Mouse (Mus musculus) heart, postnatal 0 days (tissue): Measurements from ENCODE around the gene Zer1.

Experiments used
- CTCF ChIP-seq: IDR thresholded peaks from 2 replicates; pipeline ENCODE4 v1.5.1; 2016; ENCODE audit warnings: antibody characterized with exemption, control low read depth, low read depth
- EP300 ChIP-seq: IDR thresholded peaks from 2 replicates; pipeline ENCODE4 v1.6.1; 2016; ENCODE audit warnings: antibody characterized with exemption, low read depth

DNA sequence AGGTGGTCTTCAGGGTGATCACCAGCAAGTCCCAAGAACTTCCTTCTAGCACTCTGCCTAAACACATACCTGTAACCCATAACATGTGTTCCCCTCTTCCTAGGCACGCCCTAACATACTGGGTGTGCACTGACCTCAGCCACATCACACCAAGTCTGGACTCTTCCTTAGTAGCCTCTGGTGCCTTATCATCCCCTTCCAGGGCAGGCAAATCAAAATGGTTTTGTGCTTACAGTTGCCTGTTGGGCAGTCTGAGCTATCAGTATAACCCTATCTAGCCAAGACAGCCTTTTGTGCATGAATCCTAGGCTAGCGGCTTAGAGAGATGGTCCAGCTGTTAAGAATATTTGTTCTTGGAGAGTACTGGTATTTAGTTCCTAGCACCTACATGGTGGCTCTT, 12.9 kb downstream of the Zer1 start:
- TF ChIP-seq CTCF (no peak), EP300 (no peak)
